Mouse (Mus musculus) bone marrow macrophage, adult 2 months (primary cell): ENCODE data around the gene Nudt6.

ENCODE experiments used
- CTCF ChIP-seq: IDR thresholded peaks from 2 replicates; pipeline ENCODE4 v1.5.1; 2012; ENCODE audit warnings: low read depth, mild to moderate bottlenecking, low read length, moderate library complexity
- POLR2A ChIP-seq: IDR thresholded peaks from 2 replicates; pipeline ENCODE4 v1.6.1; 2012; ENCODE audit warnings: mild to moderate bottlenecking, low read depth, low read length, borderline replicate concordance

DNA sequence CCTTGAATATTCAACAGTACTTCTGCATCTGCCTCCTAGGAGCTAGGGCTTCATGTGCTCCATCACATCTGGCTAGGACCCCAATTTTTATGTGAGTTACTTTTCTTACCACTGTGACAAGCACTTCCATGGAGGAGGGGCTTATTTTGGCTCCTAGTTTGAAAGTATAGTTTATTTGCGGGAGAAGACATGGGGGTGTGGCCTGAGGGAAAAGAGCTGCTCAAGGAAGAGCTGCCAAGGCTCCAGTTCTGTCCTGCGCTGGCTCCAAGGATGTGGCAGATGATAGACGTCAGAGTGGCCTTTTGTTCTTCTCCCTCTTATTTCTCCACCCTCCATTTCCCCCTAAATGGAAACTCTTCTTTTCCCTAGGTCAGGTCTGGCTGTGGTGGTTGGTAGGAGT is 54.0 kb downstream of the Nudt6 start:
- TF ChIP-seq CTCF, result no peak
- TF ChIP-seq POLR2A, result no peak
